Mouse (Mus musculus): Measurements from ENCODE around the gene Samd3.

DNA sequence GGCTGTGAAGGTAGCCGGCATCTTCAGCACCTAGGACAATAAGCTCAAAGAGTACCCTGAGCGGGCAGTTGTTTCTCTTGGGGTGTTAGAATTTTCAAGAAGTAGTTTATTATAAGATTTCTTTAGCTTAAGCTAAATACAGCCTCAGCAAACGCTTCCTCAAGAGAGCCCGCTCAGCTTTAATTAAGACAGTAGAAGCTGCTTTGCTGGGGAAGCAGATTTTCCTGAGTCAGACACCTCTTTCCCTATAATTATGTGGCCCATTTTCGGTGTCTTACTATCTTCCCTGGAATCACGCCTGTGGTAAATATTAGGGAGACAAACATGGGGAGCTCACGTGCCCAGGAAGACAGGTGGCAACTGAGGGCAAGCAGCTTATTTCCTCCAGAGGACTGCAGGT lies 57.6 kb downstream of the Samd3 start:
- no peak for TF ChIP-seq POLR2A (IDR thresholded peaks at IDR 0.05; ENCODE audit: borderline replicate concordance, extremely low read depth, insufficient read depth, insufficient read length, poor library complexity, severe bottlenecking)
- TF ChIP-seq CTCF (IDR thresholded peaks at IDR 0.05; ENCODE audit: borderline replicate concordance, extremely low read depth, insufficient read depth, insufficient read length) = no peak

All from brain, embryonic 14.5 days (tissue).